Mouse (Mus musculus): ENCODE results near the gene Gm20403. TPM values are rescaled to one million over a fixed set of nuclear protein-coding genes. Genes with fewer than 3 reads are reported as not detected.
"Not testable (repeated sequence)": the region's sequence is repeated elsewhere in the genome, so short reads cannot be mapped to it uniquely, and the experiment has no call there.

The Gm20403 gene
- polyA plus RNA-seq, 1 experiment from 2014 or later = not detected

- Histone ChIP-seq H3K9me3 (replicated peaks; ENCODE audit: control insufficient read depth, low read length) (no peaks in the 10 kb centered on the region), H3K27me3 (ENCODE audit: control insufficient read depth, insufficient read depth, low read length) (no peaks in the 10 kb centered on the region), H3K9ac (ENCODE audit: low read length) (no peak overlapping the region), H3K4me1 (ENCODE audit: control insufficient read depth, insufficient read depth, low read length) (peaks cover 5% of the 10 kb centered on the region; the same call in 1 of the 2 replicates), H3K4me2 (ENCODE audit: low read depth, low read length) (no peak overlapping the region), H3K4me3 (replicated peaks; ENCODE audit: low read length) (no peak overlapping the region), H3K27ac (ENCODE audit: low read length) (no peak overlapping the region), H3K36me3 (ENCODE audit: control insufficient read depth, insufficient read depth, low read length) (no peaks in the 10 kb centered on the region)
- WGBS = 85% methylated on average over 4 of the region's 4 CpGs
- ATAC-seq (ENCODE audit: insufficient read depth, low FRiP score) = no peak
Observed at GRCm38 (mm10) chr12:54956457-54956856, 29.9 kb downstream of the Gm20403 start.

- no peaks in the 10 kb centered on the region for H3K27me3 ChIP-seq (ENCODE audit: control insufficient read depth, insufficient read depth, low read length)
- H3K36me3 ChIP-seq (ENCODE audit: control insufficient read depth, insufficient read depth, low read length) = no peaks in the 10 kb centered on the region
- H3K4me1 ChIP-seq (ENCODE audit: control insufficient read depth, insufficient read depth, low read length) = no peaks in the 10 kb centered on the region
- no peak overlapping the region for H3K9ac ChIP-seq (ENCODE audit: low read length)
- no peak overlapping the region for H3K4me3 ChIP-seq (replicated peaks; ENCODE audit: low read length)
- no peak for ATAC-seq (ENCODE audit: insufficient read depth, low FRiP score)
- no peak overlapping the region for H3K27ac ChIP-seq (ENCODE audit: low read length)
- WGBS = 74% methylated on average over 6 of the region's 6 CpGs
- no peak overlapping the region for H3K4me2 ChIP-seq (ENCODE audit: low read depth, low read length)
- H3K9me3 ChIP-seq (replicated peaks; ENCODE audit: control insufficient read depth, low read length) = no peaks in the 10 kb centered on the region
Observed at GRCm38 (mm10) chr12:54946116-54946515, 40.2 kb downstream of the Gm20403 start.

GRCm38 (mm10) chr12:54942586-54943157, 43.7 kb downstream of the Gm20403 start:
- H3K9me3 ChIP-seq (replicated peaks; ENCODE audit: control insufficient read depth, low read length); H3K4me3 ChIP-seq (replicated peaks; ENCODE audit: low read length): not testable (repeated sequence)
- 92% methylated on average over 6 of the region's 6 CpGs for WGBS

GRCm38 (mm10) chr12:54937581-54938343, 48.6 kb downstream of the Gm20403 start:
- 88% methylated on average over 5 of the region's 5 CpGs for WGBS
- ATAC-seq (ENCODE audit: insufficient read depth, low FRiP score) = 0 out of 2 replicates have a peak, but pooled peaks have one; percentile 33
- H3K4me3 ChIP-seq (replicated peaks; ENCODE audit: low read length); H3K9ac ChIP-seq (ENCODE audit: low read length); H3K27me3 ChIP-seq (ENCODE audit: control insufficient read depth, insufficient read depth, low read length); H3K36me3 ChIP-seq (ENCODE audit: control insufficient read depth, insufficient read depth, low read length); H3K4me2 ChIP-seq (ENCODE audit: low read depth, low read length); H3K27ac ChIP-seq (ENCODE audit: low read length); H3K4me1 ChIP-seq (ENCODE audit: control insufficient read depth, insufficient read depth, low read length); H3K9me3 ChIP-seq (replicated peaks; ENCODE audit: control insufficient read depth, low read length): not testable (repeated sequence)

More at GRCm38 (mm10) chr12:54942586-54943157, 43.7 kb downstream of the Gm20403 start:
- H3K27me3 ChIP-seq (ENCODE audit: control insufficient read depth, insufficient read depth, low read length); ATAC-seq (ENCODE audit: insufficient read depth, low FRiP score); H3K27ac ChIP-seq (ENCODE audit: low read length); H3K9ac ChIP-seq (ENCODE audit: low read length); H3K4me1 ChIP-seq (ENCODE audit: control insufficient read depth, insufficient read depth, low read length); H3K4me2 ChIP-seq (ENCODE audit: low read depth, low read length); H3K36me3 ChIP-seq (ENCODE audit: control insufficient read depth, insufficient read depth, low read length): not testable (repeated sequence)

Other genes with a start within 250 kb of the Gm20403 start
- 167 and 175 TPM in 2 replicates for gene Snx6, start 190.8 kb downstream of the Gm20403 start, polyA plus RNA-seq (2015; fragmentation: Nextera tagmentation; extraction: Ambion mirVana)
- gene Cfl2, start 123.7 kb downstream of the Gm20403 start, polyA plus RNA-seq (2015; fragmentation: Nextera tagmentation; extraction: Ambion mirVana) = 179 and 211 TPM in 2 replicates
- gene Baz1a, start 27.8 kb upstream of the Gm20403 start, polyA plus RNA-seq (2015; fragmentation: Nextera tagmentation; extraction: Ambion mirVana) = 16.4 and 18.0 TPM in 2 replicates
- gene 2700097O09Rik, start 93.6 kb upstream of the Gm20403 start, polyA plus RNA-seq (2015; fragmentation: Nextera tagmentation; extraction: Ambion mirVana) = 25.8 and 32.9 TPM in 2 replicates
- 184 and 189 TPM in 2 replicates for gene Srp54a, start 93.7 kb upstream of the Gm20403 start, polyA plus RNA-seq (2015; fragmentation: Nextera tagmentation; extraction: Ambion mirVana)
- 30.9 and 31.3 TPM in 2 replicates for gene Fam177a, start 137.9 kb upstream of the Gm20403 start, polyA plus RNA-seq (2015; fragmentation: Nextera tagmentation; extraction: Ambion mirVana)
- gene Srp54b, start 168.6 kb upstream of the Gm20403 start, polyA plus RNA-seq (2015; fragmentation: Nextera tagmentation; extraction: Ambion mirVana) = 55.6 and 62.1 TPM in 2 replicates
- gene 1700047I17Rik2, start 213.1 kb upstream of the Gm20403 start, polyA plus RNA-seq (2015; fragmentation: Nextera tagmentation; extraction: Ambion mirVana) = not detected in 2 replicates
- 77.0 and 79.6 TPM in 2 replicates for gene Srp54c, start 243.6 kb upstream of the Gm20403 start, polyA plus RNA-seq (2015; fragmentation: Nextera tagmentation; extraction: Ambion mirVana)

Data from stomach, embryonic 16.5 days (tissue).